Mouse (Mus musculus) intestine, postnatal 0 days (tissue): ENCODE measurements around the gene Aipl1. TPM values are rescaled to one million over a fixed set of nuclear protein-coding genes. Genes with fewer than 3 reads are reported as not detected.

Experiments
- ATAC-seq: fragments of 200-750 bp; cut with Nextera tagmentation; 2 replicates; pipeline ENCODE4 v1.8.0; 2017; ENCODE audit warnings: mild to moderate bottlenecking, moderate TSS enrichment, moderate library complexity
- H3K27ac ChIP-seq: fragments of 300-500 bp; sonication (generic); 2 replicates; pipeline ENCODE4 v1.5.1; 2014; ENCODE audit warnings: mild to moderate bottlenecking, low read depth, low read length, moderate library complexity
- H3K27me3 ChIP-seq: fragments of 300-500 bp; sonication (generic); replicated peaks from 2 replicates; pipeline ENCODE4 v1.6.1; 2014; ENCODE audit warnings: low read length, mixed read lengths; ENCODE audit not compliant: control insufficient read depth, insufficient read depth
- H3K36me3 ChIP-seq: fragments of 300-500 bp; sonication (generic); 2 replicates; pipeline ENCODE4 v1.6.1; 2014; ENCODE audit warnings: mild to moderate bottlenecking, moderate library complexity; ENCODE audit not compliant: control insufficient read depth, insufficient read depth
- H3K4me1 ChIP-seq: fragments of 300-500 bp; sonication (generic); replicated peaks from 2 replicates; pipeline ENCODE4 v1.6.1; 2014; ENCODE audit warnings: antibody characterized with exemption, low read length, mixed read lengths; ENCODE audit not compliant: control insufficient read depth, insufficient read depth
- H3K4me2 ChIP-seq: fragments of 300-500 bp; sonication (generic); replicated peaks from 2 replicates; pipeline ENCODE4 v1.6.1; 2014; ENCODE audit warnings: low read depth, mild to moderate bottlenecking, moderate library complexity
- H3K4me3 ChIP-seq: fragments of 300-500 bp; sonication (generic); 2 replicates; pipeline ENCODE4 v1.5.1; 2014; ENCODE audit warnings: low read depth, low read length
- H3K9ac ChIP-seq: fragments of 300-500 bp; sonication (generic); 2 replicates; pipeline ENCODE4 v1.6.1; 2014; ENCODE audit warnings: mild to moderate bottlenecking, low read depth, low read length
- H3K9me3 ChIP-seq: fragments of 300-500 bp; sonication (generic); 2 replicates; pipeline ENCODE4 v1.6.1; 2016; ENCODE audit warnings: mixed run types; ENCODE audit not compliant: control insufficient read depth
- CTCF ChIP-seq: sonication (generic); IDR thresholded peaks from 2 replicates; pipeline ENCODE4 v1.5.1; 2016; ENCODE audit warnings: low read depth, mild to moderate bottlenecking, control low read depth, antibody characterized with exemption, moderate library complexity
- WGBS: fragments of 180-500 bp; shearing (Covaris S2); extraction: QIAGEN DNeasy Blood & Tissue Kit; methylation state at CpG from one replicate; pipeline ENCODE4 v1.1.7; 2014; 5-methylcytosine and 5-hydroxymethylcytosine counted together
- polyA plus RNA-seq: library from polyadenylated mRNA; unstranded; fragments of >200 nt; fragmentation: Nextera tagmentation; extraction: Ambion mirVana; gene quantifications from 2 replicates; pipeline ENCODE4 v1.2.1, GENCODE M21; 2015

The Aipl1 gene
- 0.10 and 0.17 TPM in 2 replicates for polyA plus RNA-seq

GRCm38 (mm10) chr11:72037409-72037808, at the start of gene Aipl1:
Gene Aipl1, minus strand, starts transcription at chr11:72037509.
- 55% methylated on average over 4 of the region's 4 CpGs for WGBS

GRCm38 (mm10) chr11:72086251-72087046, 49.1 kb upstream of the Aipl1 start:
- no peaks in the 10 kb centered on the region for H3K9me3 ChIP-seq
- no peak overlapping the region for H3K9ac ChIP-seq
- no peak overlapping the region for H3K27ac ChIP-seq
- H3K27me3 ChIP-seq: no peaks in the 10 kb centered on the region
- ATAC-seq: no peak
- 49% methylated on average over 11 of the region's 11 CpGs for WGBS
- no peaks in the 10 kb centered on the region for H3K4me1 ChIP-seq
- no peak overlapping the region for H3K4me2 ChIP-seq
- H3K4me3 ChIP-seq: no peak overlapping the region
- no peaks in the 10 kb centered on the region for H3K36me3 ChIP-seq
- TF ChIP-seq CTCF: no peak

More at GRCm38 (mm10) chr11:72037409-72037808, at the start of gene Aipl1:
- TF ChIP-seq CTCF: no peak
- Histone ChIP-seq H3K4me2 (no peak within 1 kb of the TSS), H3K4me3 (no peak within 1 kb of the TSS), H3K27ac (no peak within 1 kb of the TSS), H3K9ac (no peak within 1 kb of the TSS), H3K27me3 (peaks cover 4% of the 10 kb centered on the region; the same call in 1 of the 2 replicates), H3K36me3 (no peaks in the 10 kb centered on the region), H3K9me3 (no peaks in the 10 kb centered on the region), H3K4me1 (no peaks in the 10 kb centered on the region; the same call in 1 of the 2 replicates)
- no peak for ATAC-seq

GRCm38 (mm10) chr11:72084337-72084736, 47.0 kb upstream of the Aipl1 start:
- H3K4me3 ChIP-seq: no peak overlapping the region
- ATAC-seq: no peak
- no peak overlapping the region for H3K9ac ChIP-seq
- no peak overlapping the region for H3K4me2 ChIP-seq
- H3K27me3 ChIP-seq: no peaks in the 10 kb centered on the region
- H3K36me3 ChIP-seq: no peaks in the 10 kb centered on the region
- TF ChIP-seq CTCF: no peak
- 95% methylated on average over 15 of the region's 15 CpGs for WGBS
- H3K4me1 ChIP-seq: no peaks in the 10 kb centered on the region
- no peak overlapping the region for H3K27ac ChIP-seq
- H3K9me3 ChIP-seq: no peaks in the 10 kb centered on the region

GRCm38 (mm10) chr11:72082601-72083000, 45.3 kb upstream of the Aipl1 start:
- 90% methylated on average over 4 of the region's 4 CpGs for WGBS
- H3K4me2 ChIP-seq: no peak overlapping the region
- no peak for ATAC-seq
- no peaks in the 10 kb centered on the region for H3K36me3 ChIP-seq
- TF ChIP-seq CTCF: no peak
- H3K4me3 ChIP-seq: no peak overlapping the region
- H3K4me1 ChIP-seq: no peaks in the 10 kb centered on the region
- H3K9ac ChIP-seq: no peak overlapping the region
- no peak overlapping the region for H3K27ac ChIP-seq
- H3K27me3 ChIP-seq: no peaks in the 10 kb centered on the region
- H3K9me3 ChIP-seq: no peaks in the 10 kb centered on the region

- H3K27me3 ChIP-seq: no peaks in the 10 kb centered on the region
- no peaks in the 10 kb centered on the region for H3K9me3 ChIP-seq
- no peak overlapping the region for H3K9ac ChIP-seq
- no peak for TF ChIP-seq CTCF
- H3K4me3 ChIP-seq: no peak overlapping the region
- no peak for ATAC-seq
- H3K4me2 ChIP-seq: no peak overlapping the region
- WGBS: 83% methylated on average over 6 of the region's 6 CpGs
- H3K36me3 ChIP-seq: no peaks in the 10 kb centered on the region
- no peaks in the 10 kb centered on the region for H3K4me1 ChIP-seq
- no peak overlapping the region for H3K27ac ChIP-seq
Observed at GRCm38 (mm10) chr11:72080461-72080860, 43.2 kb upstream of the Aipl1 start.

GRCm38 (mm10) chr11:72078647-72079046, 41.3 kb upstream of the Aipl1 start:
- no peak overlapping the region for H3K9ac ChIP-seq

More at GRCm38 (mm10) chr11:72078647-72079046, 41.3 kb upstream of the Aipl1 start:
- Histone ChIP-seq H3K4me1 (no peaks in the 10 kb centered on the region), H3K9me3 (no peaks in the 10 kb centered on the region), H3K36me3 (no peaks in the 10 kb centered on the region), H3K4me2 (no peak overlapping the region), H3K27me3 (no peaks in the 10 kb centered on the region), H3K4me3 (no peak overlapping the region), H3K27ac (no peak overlapping the region)
- ATAC-seq: no peak
- WGBS: 48% methylated on average over 4 of the region's 4 CpGs
- TF ChIP-seq CTCF: no peak
